Mouse (Mus musculus): ENCODE results near the gene Kcnab1. TPM values are rescaled to one million over a fixed set of nuclear protein-coding genes. Genes with fewer than 3 reads are reported as not detected.

Gene Kcnab1
- polyA plus RNA-seq, 1 experiment from 2014 or later, result 0.30 TPM

DNA sequence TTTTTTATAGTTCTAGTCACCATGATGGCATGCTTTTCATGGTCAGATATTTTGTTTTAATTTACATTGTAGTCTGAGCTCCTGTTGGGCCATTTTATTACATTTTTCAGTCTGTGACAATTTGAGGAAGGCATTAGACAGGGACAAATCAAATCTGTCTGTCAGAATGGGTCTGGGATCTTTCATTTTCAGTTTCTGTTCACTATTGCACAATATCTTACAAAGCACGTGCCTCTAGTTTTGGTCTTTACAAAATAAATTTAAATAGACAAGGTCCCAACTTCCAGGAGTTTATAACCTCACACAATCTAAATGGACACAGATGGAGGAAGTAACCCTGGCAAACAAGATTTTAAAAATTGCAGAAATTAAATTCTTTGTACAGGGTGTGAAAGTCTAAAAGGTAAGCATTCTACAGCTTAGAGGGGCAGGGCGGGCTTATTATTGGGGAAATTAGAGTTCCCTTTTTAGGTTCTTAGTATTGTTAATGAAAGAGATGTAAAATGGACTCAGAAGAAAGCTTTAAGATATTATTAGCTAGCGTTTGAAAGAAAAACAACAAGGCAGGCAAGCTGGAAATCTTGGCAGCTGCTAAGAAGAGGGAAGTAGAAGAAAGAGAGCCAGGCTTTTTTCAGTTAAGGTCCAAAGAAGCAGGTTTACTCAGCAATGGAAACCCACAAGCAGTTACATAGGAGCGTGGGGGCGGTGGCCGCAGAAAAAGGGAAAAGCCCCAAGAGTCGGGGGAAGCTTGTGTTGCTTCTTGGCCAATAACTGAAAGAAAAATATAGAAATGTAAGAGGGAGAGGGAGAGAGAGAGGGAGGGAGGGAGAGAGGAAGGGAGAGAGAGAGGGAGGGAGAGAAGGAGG, 78.9 kb downstream of the Kcnab1 start:
- ATAC-seq (ENCODE audit: low read depth), result no peak
- WGBS (ENCODE audit: insufficient replicate concordance), result 30% methylated on average over 7 of the region's 7 CpGs

DNA sequence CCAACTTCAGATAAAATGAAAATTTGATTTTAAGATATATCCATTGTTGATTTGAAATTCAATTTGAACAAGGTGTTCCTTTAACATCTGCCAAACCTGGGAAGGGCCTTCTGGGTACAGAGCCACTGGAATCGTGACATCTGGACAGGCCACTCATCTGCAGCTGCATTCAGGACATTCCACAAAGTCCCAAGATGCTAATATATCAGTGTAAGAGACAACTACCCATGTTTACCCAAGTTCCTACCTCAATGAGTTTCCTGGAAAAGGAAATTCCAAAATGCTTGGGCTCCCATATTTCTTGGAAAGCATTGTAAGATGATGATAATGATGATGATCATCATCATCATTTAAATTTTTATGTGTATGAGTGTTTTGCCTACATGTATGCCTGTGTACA, 91.4 kb downstream of the Kcnab1 start:
- ATAC-seq (ENCODE audit: low read depth), result no peak
- H3K4me2 ChIP-seq (ENCODE audit: low read depth, low read length), result no peak overlapping the region
- H3K4me1 ChIP-seq (ENCODE audit: control insufficient read depth, low read depth, low read length), result no peaks in the 10 kb centered on the region
- H3K27me3 ChIP-seq (ENCODE audit: control insufficient read depth, insufficient read depth, low read depth, low read length), result no peaks in the 10 kb centered on the region
- H3K4me3 ChIP-seq (ENCODE audit: low read depth, low read length), result no peak overlapping the region
- H3K9ac ChIP-seq (ENCODE audit: low read depth, low read length), result no peak overlapping the region
- no peaks in the 10 kb centered on the region for H3K9me3 ChIP-seq (replicated peaks; ENCODE audit: control insufficient read depth, low read length)
- no peak overlapping the region for H3K27ac ChIP-seq (ENCODE audit: low read length)
- 41% methylated on average over 1 of the region's 1 CpGs for WGBS (ENCODE audit: insufficient replicate concordance)
- no peaks in the 10 kb centered on the region for H3K36me3 ChIP-seq (ENCODE audit: control insufficient read depth, insufficient read depth)

More for the DNA sequence above, 78.9 kb downstream of the Kcnab1 start:
- no peaks in the 10 kb centered on the region for H3K9me3 ChIP-seq (replicated peaks; ENCODE audit: control insufficient read depth, low read length)
- no peak overlapping the region for H3K27ac ChIP-seq (ENCODE audit: low read length)
- H3K4me3 ChIP-seq (ENCODE audit: low read depth, low read length), result no peak overlapping the region
- no peaks in the 10 kb centered on the region for H3K36me3 ChIP-seq (ENCODE audit: control insufficient read depth, insufficient read depth)
- H3K9ac ChIP-seq (ENCODE audit: low read depth, low read length), result no peak overlapping the region
- H3K4me2 ChIP-seq (ENCODE audit: low read depth, low read length), result no peak overlapping the region
- no peaks in the 10 kb centered on the region for H3K27me3 ChIP-seq (ENCODE audit: control insufficient read depth, insufficient read depth, low read depth, low read length)
- no peaks in the 10 kb centered on the region for H3K4me1 ChIP-seq (ENCODE audit: control insufficient read depth, low read depth, low read length)

DNA sequence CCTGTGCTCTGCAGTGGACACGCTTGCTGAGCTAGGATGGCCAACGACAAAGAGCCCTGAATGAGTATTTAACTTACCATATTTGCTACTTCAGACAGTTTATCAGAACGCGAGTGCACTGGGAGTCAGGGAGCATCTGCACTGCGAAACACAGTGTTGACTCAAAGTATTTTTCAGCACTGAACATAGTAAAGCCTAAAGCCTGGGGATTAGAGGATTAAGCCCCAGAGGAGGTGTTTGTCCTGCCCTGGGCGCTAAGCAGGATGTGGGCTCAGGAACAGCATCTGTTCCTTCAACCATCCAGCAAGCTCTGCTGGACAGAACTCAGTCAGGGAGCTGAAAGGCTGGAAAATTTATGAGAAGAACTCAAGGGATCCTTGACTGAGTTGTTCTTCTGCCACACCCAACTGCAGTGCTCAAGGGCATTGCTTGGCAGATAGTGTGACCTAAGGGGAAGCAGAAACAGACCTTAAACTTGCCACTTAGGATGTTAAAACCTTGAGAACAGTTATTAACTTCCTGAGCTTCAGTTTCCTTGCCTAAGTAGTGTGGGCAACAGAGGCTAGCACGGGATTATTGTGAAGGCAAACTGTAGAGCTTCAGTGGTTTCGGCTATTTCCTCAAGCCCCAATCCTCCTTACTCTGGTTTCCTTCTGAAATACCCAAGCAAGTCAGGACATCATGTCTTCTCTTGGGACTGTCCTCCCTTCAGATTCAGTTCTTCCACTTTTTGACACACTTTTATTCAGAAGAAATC, 94.4 kb downstream of the Kcnab1 start:
- H3K27me3 ChIP-seq (ENCODE audit: control insufficient read depth, insufficient read depth, low read depth, low read length), result no peaks in the 10 kb centered on the region
- H3K9ac ChIP-seq (ENCODE audit: low read depth, low read length), result no peak overlapping the region
- H3K36me3 ChIP-seq (ENCODE audit: control insufficient read depth, insufficient read depth), result no peaks in the 10 kb centered on the region
- H3K4me2 ChIP-seq (ENCODE audit: low read depth, low read length), result no peak overlapping the region
- ATAC-seq (ENCODE audit: low read depth), result no peak
- H3K27ac ChIP-seq (ENCODE audit: low read length), result no peak overlapping the region
- WGBS (ENCODE audit: insufficient replicate concordance), result 36% methylated on average over 8 of the region's 8 CpGs
- no peaks in the 10 kb centered on the region for H3K9me3 ChIP-seq (replicated peaks; ENCODE audit: control insufficient read depth, low read length)
- no peak overlapping the region for H3K4me3 ChIP-seq (ENCODE audit: low read depth, low read length)
- no peaks in the 10 kb centered on the region for H3K4me1 ChIP-seq (ENCODE audit: control insufficient read depth, low read depth, low read length)

DNA sequence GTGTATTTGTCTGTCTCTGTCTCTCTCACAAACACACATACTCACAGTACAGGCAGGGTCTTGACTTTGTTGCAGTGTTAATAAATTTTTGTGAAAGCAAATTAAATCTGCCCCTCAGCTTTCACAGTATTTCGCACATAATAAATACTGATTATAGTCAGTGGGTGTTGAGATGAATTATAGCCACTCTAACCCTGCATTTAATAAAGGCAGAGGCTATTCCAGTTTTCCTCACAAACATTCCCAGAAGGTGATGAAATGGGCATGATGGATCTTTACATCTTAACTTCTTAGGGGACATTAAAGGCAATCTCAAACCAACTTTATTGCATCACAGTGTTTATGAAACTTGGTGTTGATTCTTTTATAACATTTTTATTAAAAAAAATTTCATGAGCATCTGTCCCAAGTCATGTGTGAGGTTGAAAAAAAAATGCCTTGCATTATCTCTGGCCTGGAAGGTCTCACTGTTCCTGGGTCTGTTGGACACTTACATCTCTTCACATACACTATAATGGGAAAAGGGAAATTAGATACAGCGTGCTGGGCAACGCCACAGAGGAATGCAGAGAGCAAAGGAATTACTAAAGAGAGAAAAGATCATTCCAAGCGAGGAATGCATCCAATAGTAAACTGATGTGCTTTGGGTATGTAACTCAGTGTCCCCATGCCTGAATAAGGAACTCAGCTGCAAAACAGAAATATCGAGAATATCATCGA, 95.3 kb downstream of the Kcnab1 start:
- Histone ChIP-seq H3K9ac (ENCODE audit: low read depth, low read length) (no peak overlapping the region), H3K36me3 (ENCODE audit: control insufficient read depth, insufficient read depth) (no peaks in the 10 kb centered on the region), H3K4me1 (ENCODE audit: control insufficient read depth, low read depth, low read length) (no peaks in the 10 kb centered on the region), H3K27ac (ENCODE audit: low read length) (no peak overlapping the region), H3K4me3 (ENCODE audit: low read depth, low read length) (no peak overlapping the region), H3K4me2 (ENCODE audit: low read depth, low read length) (no peak overlapping the region), H3K27me3 (ENCODE audit: control insufficient read depth, insufficient read depth, low read depth, low read length) (no peaks in the 10 kb centered on the region), H3K9me3 (replicated peaks; ENCODE audit: control insufficient read depth, low read length) (no peaks in the 10 kb centered on the region)
- WGBS (ENCODE audit: insufficient replicate concordance), result 52% methylated on average over 6 of the region's 6 CpGs
- no peak for ATAC-seq (ENCODE audit: low read depth)

DNA sequence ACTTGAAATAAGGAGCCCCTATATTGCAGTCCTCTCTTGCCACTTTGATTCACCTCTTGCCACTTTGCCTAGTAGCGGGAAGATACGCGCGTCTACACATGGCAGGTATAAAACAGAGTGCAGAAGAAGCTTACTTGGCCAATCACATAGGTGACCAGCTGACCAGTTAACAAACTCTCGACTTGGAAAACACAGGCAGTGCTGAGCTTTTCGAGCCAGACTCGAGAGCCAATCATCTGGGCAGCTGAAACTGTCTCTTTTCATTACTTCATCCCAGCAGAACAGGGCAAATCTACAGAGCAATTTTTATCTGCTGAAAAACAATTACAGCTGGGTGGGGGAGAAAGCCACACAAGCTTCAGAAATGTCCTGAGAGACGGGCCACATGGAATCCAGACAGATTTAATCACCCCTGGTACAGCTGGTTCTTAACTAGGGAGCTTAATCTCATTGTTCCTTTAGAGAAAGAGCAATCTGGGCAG, 96.4 kb downstream of the Kcnab1 start:
- WGBS (ENCODE audit: insufficient replicate concordance), result 55% methylated on average over 8 of the region's 8 CpGs

DNA sequence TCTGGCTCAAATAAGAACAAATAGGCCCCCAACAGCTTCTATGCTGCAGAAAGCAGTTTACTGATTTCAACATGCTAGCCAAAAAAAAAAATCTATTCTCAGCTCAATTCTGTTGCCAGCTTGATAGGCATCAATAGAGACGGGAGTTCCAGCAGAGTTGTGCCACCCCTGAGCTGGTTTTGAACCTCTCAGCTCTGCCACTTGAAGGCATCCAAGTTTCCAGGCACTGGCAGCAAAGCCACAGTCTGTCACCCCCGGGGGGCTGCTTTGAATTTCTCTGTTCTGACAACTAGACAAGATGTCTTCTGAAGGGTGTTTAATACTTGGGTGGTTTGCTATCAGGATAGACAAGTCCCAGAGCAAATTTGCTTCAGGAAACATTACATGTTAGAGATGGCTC, 104.5 kb downstream of the Kcnab1 start:
- H3K27me3 ChIP-seq (ENCODE audit: control insufficient read depth, insufficient read depth, low read depth, low read length), result no peaks in the 10 kb centered on the region
- ATAC-seq (ENCODE audit: low read depth), result no peak

More for the DNA sequence above, 96.4 kb downstream of the Kcnab1 start:
- no peaks in the 10 kb centered on the region for H3K27me3 ChIP-seq (ENCODE audit: control insufficient read depth, insufficient read depth, low read depth, low read length)
- no peak overlapping the region for H3K9ac ChIP-seq (ENCODE audit: low read depth, low read length)
- no peak overlapping the region for H3K4me3 ChIP-seq (ENCODE audit: low read depth, low read length)
- no peak overlapping the region for H3K27ac ChIP-seq (ENCODE audit: low read length)
- H3K4me1 ChIP-seq (ENCODE audit: control insufficient read depth, low read depth, low read length), result no peaks in the 10 kb centered on the region
- no peak for ATAC-seq (ENCODE audit: low read depth)
- H3K36me3 ChIP-seq (ENCODE audit: control insufficient read depth, insufficient read depth), result no peaks in the 10 kb centered on the region
- no peaks in the 10 kb centered on the region for H3K9me3 ChIP-seq (replicated peaks; ENCODE audit: control insufficient read depth, low read length)
- no peak overlapping the region for H3K4me2 ChIP-seq (ENCODE audit: low read depth, low read length)

DNA sequence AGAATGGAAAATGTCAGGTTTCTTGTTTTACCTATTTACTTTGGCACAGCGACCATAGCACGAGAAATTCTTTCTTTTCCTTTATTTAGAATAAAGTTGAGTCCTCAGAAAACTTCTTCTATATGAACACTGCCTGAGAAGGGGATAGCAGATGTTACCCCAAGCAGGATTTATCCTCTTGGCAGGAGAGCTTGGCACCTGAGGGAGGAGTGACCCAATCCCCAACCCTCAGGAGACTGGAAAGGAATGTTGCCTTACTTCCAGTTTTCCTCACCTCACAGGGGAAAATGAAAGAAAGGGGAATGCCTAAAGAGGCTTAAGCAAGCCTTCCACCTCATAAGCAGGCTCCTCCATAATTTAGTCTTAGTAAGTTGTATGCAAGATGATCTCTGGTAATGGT, 105.5 kb downstream of the Kcnab1 start:
- Histone ChIP-seq H3K27ac (ENCODE audit: low read length) (no peak overlapping the region), H3K4me1 (ENCODE audit: control insufficient read depth, low read depth, low read length) (no peaks in the 10 kb centered on the region), H3K9ac (ENCODE audit: low read depth, low read length) (no peak overlapping the region), H3K4me2 (ENCODE audit: low read depth, low read length) (no peak overlapping the region), H3K27me3 (ENCODE audit: control insufficient read depth, insufficient read depth, low read depth, low read length) (no peaks in the 10 kb centered on the region), H3K9me3 (replicated peaks; ENCODE audit: control insufficient read depth, low read length) (no peaks in the 10 kb centered on the region), H3K4me3 (ENCODE audit: low read depth, low read length) (no peak overlapping the region), H3K36me3 (ENCODE audit: control insufficient read depth, insufficient read depth) (no peaks in the 10 kb centered on the region)
- no peak for ATAC-seq (ENCODE audit: low read depth)
- 29% methylated on average over 2 of the region's 2 CpGs for WGBS (ENCODE audit: insufficient replicate concordance)

More for the DNA sequence above, 104.5 kb downstream of the Kcnab1 start:
- Histone ChIP-seq H3K9ac (ENCODE audit: low read depth, low read length) (no peak overlapping the region), H3K9me3 (replicated peaks; ENCODE audit: control insufficient read depth, low read length) (no peaks in the 10 kb centered on the region), H3K4me3 (ENCODE audit: low read depth, low read length) (no peak overlapping the region), H3K27ac (ENCODE audit: low read length) (no peak overlapping the region), H3K4me2 (ENCODE audit: low read depth, low read length) (no peak overlapping the region), H3K4me1 (ENCODE audit: control insufficient read depth, low read depth, low read length) (no peaks in the 10 kb centered on the region), H3K36me3 (ENCODE audit: control insufficient read depth, insufficient read depth) (no peaks in the 10 kb centered on the region)
- WGBS (ENCODE audit: insufficient replicate concordance), result 32% methylated on average over 2 of the region's 2 CpGs

DNA sequence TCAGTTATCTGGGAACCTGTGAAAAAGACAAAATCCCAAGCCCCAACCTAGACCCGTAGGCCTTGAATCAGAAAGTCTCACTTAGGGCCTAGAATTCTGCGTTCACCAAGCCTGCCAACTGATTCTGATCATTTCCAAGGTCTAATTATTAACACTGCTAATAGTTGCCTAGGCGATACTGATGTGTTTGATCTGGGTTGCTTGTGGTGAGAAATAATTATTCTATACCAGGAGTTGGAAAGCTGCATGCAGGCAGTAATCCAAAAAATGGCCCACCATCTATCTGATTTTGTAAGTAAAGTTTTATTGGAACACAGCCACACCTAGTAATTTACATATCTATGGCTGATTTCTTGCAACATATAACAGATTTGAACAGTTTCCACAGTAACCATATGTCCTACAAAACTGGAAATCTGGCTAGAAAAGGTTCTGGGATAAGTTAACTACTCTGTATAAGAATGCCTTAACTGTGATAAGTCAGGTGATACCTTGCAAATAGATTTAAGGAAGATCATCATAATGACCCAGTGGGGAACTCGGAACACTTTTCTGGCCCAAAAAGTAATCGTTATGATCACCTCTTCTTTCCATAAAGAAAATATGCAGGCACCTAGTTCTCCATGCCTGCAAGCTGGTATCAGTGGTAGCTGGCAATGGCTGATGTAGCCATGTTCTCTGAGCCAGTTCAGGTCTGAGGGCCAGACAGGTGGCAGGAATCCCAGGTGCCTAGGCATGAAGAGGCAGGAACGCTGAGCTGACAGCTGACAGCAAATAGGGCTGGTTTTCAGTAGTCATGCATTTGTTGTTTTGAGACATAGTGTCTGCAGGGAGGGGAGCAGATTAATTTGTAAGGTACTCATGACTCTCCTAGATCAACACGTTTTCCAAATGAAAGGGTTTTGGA, 108.7 kb downstream of the Kcnab1 start:
- Histone ChIP-seq H3K9ac (ENCODE audit: low read depth, low read length) (no peak overlapping the region), H3K4me3 (ENCODE audit: low read depth, low read length) (no peak overlapping the region), H3K27me3 (ENCODE audit: control insufficient read depth, insufficient read depth, low read depth, low read length) (no peaks in the 10 kb centered on the region), H3K4me1 (ENCODE audit: control insufficient read depth, low read depth, low read length) (no peaks in the 10 kb centered on the region), H3K9me3 (replicated peaks; ENCODE audit: control insufficient read depth, low read length) (no peaks in the 10 kb centered on the region), H3K36me3 (ENCODE audit: control insufficient read depth, insufficient read depth) (no peaks in the 10 kb centered on the region), H3K27ac (ENCODE audit: low read length) (no peak overlapping the region), H3K4me2 (ENCODE audit: low read depth, low read length) (no peak overlapping the region)
- no peak for ATAC-seq (ENCODE audit: low read depth)
- WGBS (ENCODE audit: insufficient replicate concordance), result 59% methylated on average over 7 of the region's 7 CpGs
